Mouse (Mus musculus) cerebellum, adult 8-10 months (tissue): ENCODE measurements around the gene Knstrn.

Source experiments
- DNase-seq: peaks from one replicate; pipeline ENCODE4 v3.0.0; 2022

Gene Knstrn

GRCm38 (mm10) chr2:118790551-118791525 lies 23.0 kb upstream of the Knstrn start:
- DNase-seq, result peak; percentile 84

GRCm38 (mm10) chr2:118791591-118792258 lies 22.1 kb upstream of the Knstrn start:
- DNase-seq, result no peak

DNA sequence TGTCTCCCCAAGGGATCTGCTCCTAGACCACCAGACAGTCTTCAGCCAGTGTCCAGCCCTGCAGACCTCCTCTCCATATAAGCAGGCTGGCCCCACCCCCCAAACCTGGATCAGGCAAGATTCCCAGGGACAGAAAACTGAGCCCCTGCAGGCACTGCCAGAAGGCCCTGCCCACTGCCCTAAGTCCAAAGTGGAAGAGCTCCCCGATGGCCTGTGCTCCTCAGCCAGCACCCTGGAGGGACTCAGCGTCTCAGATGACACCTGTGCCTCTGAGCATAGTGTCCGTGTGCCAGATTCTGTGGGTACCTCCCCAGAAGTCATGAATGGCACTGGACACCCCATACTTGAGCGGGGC lies 21.6 kb upstream of the Knstrn start:
- DNase-seq, result no peak

DNA sequence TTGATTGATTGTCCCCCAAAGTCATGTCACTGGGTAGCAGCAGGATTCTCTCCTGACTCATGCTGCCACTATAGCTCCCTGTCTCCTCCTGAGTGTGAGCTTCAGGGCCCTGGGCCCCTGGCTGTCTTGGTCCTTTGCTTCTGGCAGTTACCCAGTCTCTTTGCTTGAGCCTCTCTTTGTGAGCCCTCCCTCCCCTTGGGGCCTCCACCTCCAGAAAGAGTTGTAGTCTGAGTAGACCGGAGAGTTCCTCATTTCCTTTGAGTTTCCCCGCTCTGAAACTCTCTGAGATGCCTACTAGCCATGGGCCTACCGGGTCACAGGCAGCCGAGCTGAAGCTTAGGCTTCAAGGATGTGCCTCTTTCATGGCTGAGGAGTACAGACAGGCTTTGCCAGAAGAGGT lies 20.2 kb upstream of the Knstrn start:
- no peak for DNase-seq

DNA sequence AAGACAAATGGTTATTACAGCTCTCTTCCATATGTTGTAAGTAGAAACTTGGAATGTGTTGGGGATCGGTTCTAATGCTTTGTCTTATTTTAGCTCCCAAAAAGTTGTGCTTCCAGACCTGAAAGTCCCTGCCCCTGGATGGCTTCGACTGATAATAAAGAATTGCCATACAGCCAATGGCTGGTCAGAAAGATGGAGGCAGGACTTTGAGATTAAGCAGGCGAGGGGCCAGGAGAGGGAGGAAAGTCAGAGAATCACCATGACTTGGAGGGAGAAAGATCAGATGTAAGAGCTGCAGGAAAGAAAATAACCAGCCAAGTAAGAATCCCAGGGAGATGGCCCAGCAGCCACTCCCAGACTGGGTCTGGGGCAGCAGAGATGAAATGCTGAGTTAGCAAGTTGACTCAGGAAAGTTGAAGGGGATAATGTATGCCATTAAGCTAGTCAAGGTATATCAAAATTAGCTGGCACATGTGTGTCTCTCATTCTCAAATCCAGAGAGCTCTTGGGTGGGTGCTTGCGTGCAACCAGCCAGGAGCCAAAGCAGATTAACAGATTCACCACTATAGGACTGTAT lies 11.2 kb upstream of the Knstrn start:
- DNase-seq, result no peak

- DNase-seq, result no peak
These were observed 9.3 kb upstream of the Knstrn start for GRCm38 (mm10) chr2:118804474-118804873.

DNA sequence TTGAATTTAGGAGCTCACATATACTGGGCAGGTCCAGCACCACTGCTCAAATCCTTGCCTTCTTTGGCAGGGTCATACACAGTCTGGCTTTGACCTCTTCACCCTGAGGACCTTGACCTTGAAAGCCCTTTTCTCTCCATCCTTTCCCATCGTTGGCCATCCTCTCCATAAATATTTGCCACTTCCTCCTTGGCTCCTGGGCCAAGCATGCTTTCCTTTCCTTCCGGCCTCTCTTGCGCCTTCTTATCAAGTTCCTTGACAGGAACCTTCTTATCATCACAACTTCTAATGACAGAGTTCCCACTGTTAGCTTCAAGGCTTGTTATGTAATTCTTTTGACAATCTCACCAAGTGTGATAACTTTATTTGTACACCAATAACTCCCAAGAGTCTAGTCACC lies 8.7 kb upstream of the Knstrn start:
- DNase-seq, result no peak

GRCm38 (mm10) chr2:118805756-118806155 lies 8.0 kb upstream of the Knstrn start:
- no peak for DNase-seq

DNA sequence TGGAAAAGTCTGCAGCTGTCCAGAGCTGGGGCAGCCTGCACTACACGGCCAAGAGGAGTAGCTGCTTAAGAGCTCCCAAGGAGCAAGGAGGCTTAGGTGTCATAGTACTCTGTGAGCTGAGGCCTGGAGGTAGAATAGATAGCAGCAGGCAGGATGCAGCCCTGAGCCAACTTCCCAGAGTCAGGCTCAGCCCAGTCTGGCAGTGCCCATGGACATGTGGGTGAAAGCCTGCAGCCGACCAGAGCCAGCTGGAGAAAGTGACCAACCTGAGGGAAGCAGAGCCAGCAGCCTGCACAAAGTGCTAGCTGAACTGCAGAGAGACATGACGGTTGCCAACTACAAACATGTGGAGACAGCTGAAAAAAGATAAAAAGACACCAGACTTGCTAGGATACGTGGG lies 6.9 kb upstream of the Knstrn start:
- DNase-seq, result no peak

GRCm38 (mm10) chr2:118810861-118811260 lies 2.9 kb upstream of the Knstrn start:
- DNase-seq, result no peak

- DNase-seq, result no peak
These were observed 1.1 kb upstream of the Knstrn start for GRCm38 (mm10) chr2:118812724-118813123.

GRCm38 (mm10) chr2:118822800-118823199 lies 9.0 kb downstream of the Knstrn start:
- no peak for DNase-seq

DNA sequence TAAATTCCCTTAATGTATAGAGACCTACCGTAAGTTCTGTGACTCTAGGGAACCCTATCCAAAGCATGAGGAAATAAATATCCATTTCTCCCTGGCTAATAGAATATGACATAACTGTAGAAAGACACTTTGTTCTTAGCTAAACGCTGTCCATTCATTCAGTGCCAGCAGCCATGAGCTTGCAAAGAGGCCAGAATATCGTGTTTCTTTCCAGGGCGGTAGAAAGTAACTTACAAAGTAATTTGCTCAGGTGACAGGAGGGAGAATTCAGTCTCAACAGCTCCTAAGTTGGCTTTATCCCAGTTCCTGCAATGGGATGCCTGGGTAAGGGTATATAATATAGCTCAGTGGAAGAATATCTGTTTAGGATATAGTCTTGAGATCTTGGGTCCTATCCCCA lies 10.6 kb downstream of the Knstrn start:
- no peak for DNase-seq

- no peak for DNase-seq
These were observed 15.3 kb downstream of the Knstrn start for GRCm38 (mm10) chr2:118829096-118829495.

DNA sequence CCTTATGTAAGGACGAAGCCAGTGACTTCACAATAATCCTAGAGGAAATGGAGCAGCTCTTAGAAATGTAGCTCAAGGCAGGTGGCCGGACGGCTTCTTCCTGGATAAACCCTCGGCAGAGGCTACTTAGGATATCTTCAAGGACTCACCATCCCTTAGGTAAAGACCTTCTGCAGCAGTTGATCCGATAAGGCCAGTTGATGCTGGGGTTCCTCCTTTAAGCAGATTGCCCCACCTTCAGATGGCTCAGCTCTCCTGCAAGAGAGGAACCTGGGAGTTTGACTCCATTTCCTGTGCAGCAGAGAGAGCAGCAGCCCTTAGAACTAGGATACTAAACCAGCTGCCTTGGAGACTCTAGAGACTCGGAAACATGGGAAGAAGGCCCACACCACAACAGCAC lies 20.3 kb downstream of the Knstrn start:
- DNase-seq, result no peak

DNA sequence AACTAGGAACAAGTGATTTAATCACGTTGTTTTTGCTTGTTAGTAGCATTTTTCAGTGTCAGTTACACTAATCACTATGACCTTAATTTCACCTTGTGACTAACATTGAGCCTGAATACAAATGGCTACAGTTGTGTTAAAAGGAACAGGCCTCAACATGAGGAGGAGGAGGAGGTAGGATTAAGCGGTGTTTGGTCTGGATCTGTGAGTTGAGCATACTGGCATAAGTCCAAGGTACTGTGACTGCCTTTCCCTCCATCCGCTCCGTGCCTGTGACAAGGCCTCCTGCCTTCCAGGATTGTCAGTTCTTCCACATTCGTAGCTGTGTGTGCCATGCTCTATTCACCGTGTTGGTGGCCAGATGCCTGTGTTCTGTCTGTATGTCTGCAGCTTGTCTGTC lies 21.3 kb downstream of the Knstrn start:
- DNase-seq, result no peak

- no peak for DNase-seq
These were observed 24.5 kb downstream of the Knstrn start for GRCm38 (mm10) chr2:118838330-118838729.

DNA sequence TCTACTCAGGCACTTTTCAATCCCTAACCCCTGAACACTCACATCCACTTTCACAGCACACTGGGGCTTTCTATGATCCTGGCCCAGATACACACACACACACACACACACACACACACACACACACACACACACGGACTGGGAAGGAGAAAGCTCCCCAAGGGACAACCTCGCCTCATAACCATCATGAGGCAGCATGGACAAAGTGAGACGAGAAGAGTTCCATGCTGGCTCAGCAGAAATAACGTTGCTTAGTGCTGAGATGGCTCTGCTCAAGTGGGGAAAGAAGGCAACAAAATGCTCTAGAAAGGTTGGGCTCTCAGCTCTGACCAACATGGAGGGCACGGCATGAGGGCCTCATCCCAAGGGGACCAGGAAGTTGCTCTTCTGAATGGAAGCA lies 27.4 kb downstream of the Knstrn start:
- DNase-seq, result no peak

DNA sequence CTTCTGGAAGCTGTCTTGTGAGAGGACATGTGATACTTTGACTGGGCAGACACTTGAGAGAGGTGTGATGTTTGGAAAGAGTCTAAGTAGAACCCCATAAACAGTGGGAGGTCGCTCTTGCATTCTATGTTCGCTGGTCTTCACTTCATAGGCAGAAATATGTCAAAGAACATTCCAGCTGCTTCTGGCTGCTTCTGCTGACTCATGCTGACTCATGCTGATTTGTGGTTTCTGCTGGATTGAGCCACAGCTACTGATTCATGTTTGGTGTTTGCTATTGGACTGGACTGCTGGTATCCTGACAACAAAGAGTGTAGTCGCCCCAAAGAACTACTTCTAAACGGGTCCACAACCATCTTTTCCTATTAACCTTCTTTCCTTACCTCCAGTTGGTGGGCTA lies 28.0 kb downstream of the Knstrn start:
- no peak for DNase-seq

DNA sequence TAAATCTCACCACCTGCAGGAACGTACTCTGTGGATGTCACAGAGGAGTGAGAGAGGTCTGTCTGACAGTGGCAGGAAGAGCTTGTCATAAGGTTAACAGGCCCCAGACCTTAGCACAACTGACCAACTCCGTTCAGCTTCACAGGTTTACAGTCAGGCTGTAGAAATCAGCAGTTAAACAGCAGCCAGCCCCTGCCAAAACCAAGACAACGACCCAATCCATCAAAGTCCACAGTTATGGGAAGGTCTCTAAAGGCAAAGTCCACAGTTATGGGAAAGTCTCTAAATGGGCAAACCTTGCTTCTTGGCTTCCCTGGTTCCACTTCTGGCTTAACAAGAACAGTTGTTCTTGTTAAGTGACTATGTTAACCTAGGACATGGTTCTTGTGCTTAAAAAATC lies 30.6 kb downstream of the Knstrn start:
- no peak for DNase-seq

DNA sequence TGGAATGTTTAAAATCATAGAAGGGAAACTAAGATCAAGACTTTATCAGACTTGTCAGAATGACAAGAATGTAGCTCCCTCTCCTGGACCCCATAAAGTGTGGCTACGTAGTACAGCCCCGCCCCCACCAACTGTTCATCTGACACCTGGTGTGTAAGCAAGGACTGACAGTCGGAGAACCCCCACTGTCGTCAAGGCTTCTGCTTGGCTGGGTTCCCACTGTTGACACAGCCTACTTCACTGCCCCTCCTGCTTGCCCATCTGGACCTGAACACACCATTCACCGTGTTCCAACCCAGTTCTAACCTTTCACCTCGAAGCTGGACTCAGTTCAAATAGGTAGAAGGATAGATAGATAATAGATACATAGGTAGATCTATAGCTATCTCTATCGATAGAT lies 32.4 kb downstream of the Knstrn start:
- DNase-seq, result no peak

DNA sequence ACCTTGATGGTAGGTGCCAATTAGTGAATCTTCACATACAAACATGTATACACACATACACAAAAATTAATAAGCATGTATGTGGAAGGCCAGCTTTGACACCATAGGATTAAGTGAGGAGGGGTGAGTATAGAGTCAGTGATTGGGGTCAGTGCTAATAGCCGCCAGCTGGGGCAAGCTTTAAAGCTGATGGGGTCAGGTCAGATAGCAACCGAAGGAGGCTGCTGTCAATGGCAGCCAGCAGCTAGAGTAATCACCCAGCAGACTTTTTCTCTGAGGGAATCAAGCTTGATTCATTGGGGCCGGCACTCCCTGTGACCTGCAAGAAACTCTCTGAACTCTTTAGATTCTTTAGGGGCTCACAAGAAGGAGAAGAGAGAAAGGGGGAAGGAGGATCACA lies 38.0 kb downstream of the Knstrn start:
- DNase-seq, result no peak

- DNase-seq, result peak; percentile 90
These were observed 47.9 kb downstream of the Knstrn start, which contains the start of gene Ivd for GRCm38 (mm10) chr2:118861454-118862339. Ivd (plus strand) TSS chr2:118861954.
